Comparison of ENCODE assay signal across 10 mouse cellular contexts in the genomic region with DNA sequence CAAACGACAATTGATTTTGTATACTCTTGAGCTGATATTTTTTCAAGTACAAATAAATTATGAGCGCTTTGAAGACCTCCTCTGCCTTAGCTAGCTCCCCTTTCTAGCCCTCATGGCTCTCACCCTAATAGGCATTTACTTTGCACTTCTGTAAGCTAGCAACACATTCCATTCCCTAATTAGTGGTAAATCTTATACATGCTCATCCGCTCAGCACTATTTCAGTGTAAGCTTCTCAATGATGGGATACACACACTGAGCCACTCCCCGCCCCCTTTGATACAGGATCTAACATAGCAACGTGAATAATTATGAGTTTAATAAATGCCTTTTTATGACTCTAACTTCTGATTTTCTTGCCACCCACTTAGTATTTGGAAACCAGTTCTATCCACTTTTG.
"Had no signal": no experiment of that assay in that cellular context is flagged by ENCODE, and none has a peak within 500 bp of the region (broad histone marks: within the 10 kb centered on the region; RNA-seq: fewer than 3 reads in every experiment).

No protein-coding gene starts in this region.

- H3K27me3 ChIP-seq: limb, embryonic 12.5 days; liver, embryonic 13.5 days; neural tube, embryonic 13.5 days had no signal

- DNase-seq: kidney, adult 8-10 months; kidney, postnatal 25 days; liver; liver, embryonic 13.5 days; liver, postnatal 0 days; midbrain, embryonic 14.5 days; thymus, postnatal 4 days had no signal

- H3K27ac ChIP-seq: limb, embryonic 12.5 days; liver, embryonic 13.5 days; neural tube, embryonic 13.5 days; stomach, postnatal 0 days had no signal

- H3K36me3 ChIP-seq: limb, embryonic 12.5 days; liver, embryonic 13.5 days; neural tube, embryonic 13.5 days had no signal

- H3K4me1 ChIP-seq: neural tube, embryonic 13.5 days had no signal

- H3K9me3 ChIP-seq: limb, embryonic 12.5 days; liver, embryonic 13.5 days; neural tube, embryonic 13.5 days had no signal

- H3K4me2 ChIP-seq: limb, embryonic 12.5 days; liver, embryonic 13.5 days; neural tube, embryonic 13.5 days had no signal

- H3K4me3 ChIP-seq: limb, embryonic 12.5 days; liver, embryonic 13.5 days; neural tube, embryonic 13.5 days had no signal

- ATAC-seq: liver, postnatal 0 days had no signal

- H3K9ac ChIP-seq: limb, embryonic 12.5 days; liver, embryonic 13.5 days; liver, postnatal 0 days; neural tube, embryonic 13.5 days had no signal
